Mouse (Mus musculus) embryonic fibroblast, embryonic 13.5 days (primary cell): Measurements from ENCODE around the gene Rbms3. TPM values are rescaled to one million over a fixed set of nuclear protein-coding genes. Genes with fewer than 3 reads are reported as not detected.

Experiments
- H3K27ac ChIP-seq: 2 replicates; pipeline ENCODE4 v1.5.1; 2012; ENCODE audit warnings: low read length, control low read depth, inconsistent platforms; ENCODE audit not compliant: insufficient read depth
- H3K4me1 ChIP-seq: 2 replicates; pipeline ENCODE4 v1.6.1; 2011; ENCODE audit warnings: low read length; ENCODE audit not compliant: control insufficient read depth, insufficient read depth
- H3K4me3 ChIP-seq: 2 replicates; pipeline ENCODE4 v1.5.1; 2011; ENCODE audit warnings: mild to moderate bottlenecking, control low read depth, low read length; ENCODE audit not compliant: insufficient read depth
- CTCF ChIP-seq: IDR thresholded peaks from 2 replicates; pipeline ENCODE4 v1.5.1; 2011; ENCODE audit warnings: mild to moderate bottlenecking, control low read depth, low read length, moderate library complexity, borderline replicate concordance; ENCODE audit not compliant: insufficient read depth
- POLR2A ChIP-seq: IDR thresholded peaks from 2 replicates; pipeline ENCODE4 v1.6.1; 2011; ENCODE audit warnings: low read depth, mild to moderate bottlenecking, control low read depth, low read length, moderate library complexity
- polyA plus RNA-seq: library from polyadenylated mRNA; stranded (reverse); fragments of >200 nt; gene quantifications from 2 replicates; pipeline ENCODE4 v1.2.4, GENCODE M21; 2011; ENCODE audit warnings: low read depth; ENCODE audit not compliant: missing spikeins, insufficient read length

Gene Rbms3
- polyA plus RNA-seq, 1 experiment: 114 TPM

- Histone ChIP-seq H3K4me1 (no peaks in the 10 kb centered on the region), H3K27ac (no peak overlapping the region), H3K4me3 (no peak overlapping the region)
- TF ChIP-seq POLR2A (no peak), CTCF (no peak)
These were observed 527.3 kb downstream of the Rbms3 start for GRCm38 (mm10) chr9:117102198-117102930.

- Histone ChIP-seq H3K4me3 (no peak overlapping the region), H3K4me1 (peaks cover 3% of the 10 kb centered on the region; the same call in 1 of the 2 replicates), H3K27ac (no peak overlapping the region)
- no peak for TF ChIP-seq CTCF
- no peak for TF ChIP-seq POLR2A
These were observed 529.5 kb downstream of the Rbms3 start for GRCm38 (mm10) chr9:117100181-117100580.

GRCm38 (mm10) chr9:117093551-117093950 lies 536.2 kb downstream of the Rbms3 start:
- TF ChIP-seq POLR2A: no peak
- TF ChIP-seq CTCF: no peak
- H3K4me3 ChIP-seq: no peak overlapping the region

GRCm38 (mm10) chr9:117092177-117092555 lies 537.5 kb downstream of the Rbms3 start:
- no peak for TF ChIP-seq CTCF
- TF ChIP-seq POLR2A: no peak
- H3K4me1 ChIP-seq: peaks cover 6% of the 10 kb centered on the region
- H3K4me3 ChIP-seq: no peak overlapping the region
- peak overlapping the region; percentile 25 for H3K27ac ChIP-seq

More at GRCm38 (mm10) chr9:117093551-117093950, 536.2 kb downstream of the Rbms3 start:
- H3K27ac ChIP-seq: no peak overlapping the region
- H3K4me1 ChIP-seq: peaks cover 6% of the 10 kb centered on the region

GRCm38 (mm10) chr9:117091253-117092176 lies 538.2 kb downstream of the Rbms3 start:
- TF ChIP-seq CTCF (no peak), POLR2A (no peak)
- Histone ChIP-seq H3K4me1 (peaks cover 6% of the 10 kb centered on the region), H3K27ac (0 out of 2 replicates have a peak overlapping the region, but pooled peaks have one; percentile 16), H3K4me3 (no peak overlapping the region)

- Histone ChIP-seq H3K27ac (no peak overlapping the region), H3K4me3 (no peak overlapping the region), H3K4me1 (peaks cover 3% of the 10 kb centered on the region)
- TF ChIP-seq POLR2A (no peak), CTCF (no peak)
These were observed 540.1 kb downstream of the Rbms3 start for GRCm38 (mm10) chr9:117089409-117090147.

- H3K4me1 ChIP-seq: peaks cover 3% of the 10 kb centered on the region
- H3K27ac ChIP-seq: no peak overlapping the region
- TF ChIP-seq POLR2A: no peak
- TF ChIP-seq CTCF: no peak
- no peak overlapping the region for H3K4me3 ChIP-seq
These were observed 541.4 kb downstream of the Rbms3 start for GRCm38 (mm10) chr9:117088309-117088708.

GRCm38 (mm10) chr9:117085706-117086105 lies 544.0 kb downstream of the Rbms3 start:
- Histone ChIP-seq H3K27ac (no peak overlapping the region), H3K4me1 (peaks cover 8% of the 10 kb centered on the region), H3K4me3 (no peak overlapping the region)
- TF ChIP-seq POLR2A: no peak
- no peak for TF ChIP-seq CTCF

- no peak overlapping the region for H3K27ac ChIP-seq
- H3K4me3 ChIP-seq: no peak overlapping the region
- H3K4me1 ChIP-seq: peaks cover 8% of the 10 kb centered on the region
- TF ChIP-seq CTCF (no peak), POLR2A (no peak)
These were observed 545.2 kb downstream of the Rbms3 start for GRCm38 (mm10) chr9:117084471-117084870.

GRCm38 (mm10) chr9:117079471-117079870 lies 550.2 kb downstream of the Rbms3 start:
- peaks cover 20% of the 10 kb centered on the region for H3K4me1 ChIP-seq
- H3K4me3 ChIP-seq: no peak overlapping the region
- no peak for TF ChIP-seq POLR2A
- no peak for TF ChIP-seq CTCF
- no peak overlapping the region for H3K27ac ChIP-seq
